ENCODE assay signal across 9 mouse cellular contexts in genomic region chr17:65770982-65771915, GRCm38 (mm10). TPM values are rescaled to one million over a fixed set of nuclear protein-coding genes. Genes with fewer than 3 reads are reported as not detected.
DNase-seq lines count a peak whose midpoint lies in the region; ATAC-seq and TF ChIP-seq lines count a peak whose summit lies in the region.
"Had no signal": no experiment of that assay in that cellular context is flagged by ENCODE, and none has a peak within 500 bp of the region (broad histone marks: within the 10 kb centered on the region; RNA-seq: fewer than 3 reads in every experiment).

No protein-coding gene starts in this region.

- H3K27ac ChIP-seq in gastrocnemius, adult 2 months, result peak overlapping the region; percentile 88
- peak overlapping the region; percentile 72 for H3K27ac ChIP-seq in forebrain, postnatal 0 days (ENCODE audit: low read depth, low read length)
- no peak overlapping the region for H3K27ac ChIP-seq in limb, embryonic 12.5 days

- no peak for ATAC-seq in forebrain, postnatal 0 days
- ATAC-seq in limb, embryonic 12.5 days (ENCODE audit: insufficient number of reproducible peaks, insufficient read depth, low FRiP score, low TSS enrichment, low read depth), result no peak
- ATAC-seq in monocyte, adult 5-6 weeks (replicated peaks; ENCODE audit: insufficient number of reproducible peaks, low FRiP score, low TSS enrichment, poor library complexity, severe bottlenecking), result 0 out of 2 replicates have a peak, but pooled peaks have one; percentile 16
- ATAC-seq in erythroid progenitor cell, adult 5-6 weeks (replicated peaks; ENCODE audit: low FRiP score, poor library complexity, severe bottlenecking), result no peak

- H3K36me3 ChIP-seq in E14TG2a.4 (ENCODE audit: insufficient read depth, low read length), result no peaks in the 10 kb centered on the region
- no peaks in the 10 kb centered on the region for H3K36me3 ChIP-seq in forebrain, postnatal 0 days (ENCODE audit: insufficient read depth)
- no peaks in the 10 kb centered on the region for H3K36me3 ChIP-seq in limb, embryonic 12.5 days

- 14% methylated on average over 17 of the region's 17 CpGs for WGBS in forebrain, postnatal 0 days
- WGBS in limb, embryonic 12.5 days, result 21% methylated on average over 17 of the region's 17 CpGs

- DNase-seq in gastrocnemius, adult 2 months, result peak; percentile 42
- DNase-seq in gastrocnemius, adult 18-20 months (ENCODE audit: low spot score), result no peak
- DNase-seq in forebrain, postnatal 0 days, result peak; percentile 39
- DNase-seq in retina, postnatal 1 day, result no peak

- H3K9me3 ChIP-seq in E14TG2a.4 (ENCODE audit: low read length), result no peaks in the 10 kb centered on the region
- H3K9me3 ChIP-seq in forebrain, postnatal 0 days (ENCODE audit: low read length), result no peaks in the 10 kb centered on the region
- no peaks in the 10 kb centered on the region for H3K9me3 ChIP-seq in limb, embryonic 12.5 days

- intact Hi-C loops in gastrocnemius, adult 2 months (cut with DNase I), result loop anchor here (5.0 kb wide), 2 partner anchors 64 to 159 kb away; partner anchors contain the start of gene Vapa

- TF ChIP-seq CTCF in gastrocnemius, adult 2 months (IDR thresholded peaks at IDR 0.05), result no peak
- no peak for TF ChIP-seq CTCF in E14TG2a.4 (conservative IDR thresholded peaks at IDR 0.05; ENCODE audit: low read length)
- no peak for TF ChIP-seq CTCF in forebrain, postnatal 0 days (IDR thresholded peaks at IDR 0.05; ENCODE audit: low read depth)

- peak overlapping the region; percentile 82 for H3K4me2 ChIP-seq in forebrain, postnatal 0 days (ENCODE audit: low read depth)
- peak overlapping the region; percentile 88 for H3K4me2 ChIP-seq in limb, embryonic 12.5 days

- H3K4me3 ChIP-seq in gastrocnemius, adult 2 months, result peak overlapping the region; percentile 94
- H3K4me3 ChIP-seq in E14TG2a.4 (replicated peaks; ENCODE audit: low read length), result peak overlapping the region; percentile 84
- H3K4me3 ChIP-seq in forebrain, postnatal 0 days (ENCODE audit: low read depth, low read length), result peak overlapping the region; percentile 79
- H3K4me3 ChIP-seq in limb, embryonic 12.5 days (replicated peaks), result peak overlapping the region; percentile 77

- H3K27me3 ChIP-seq in E14TG2a.4 (ENCODE audit: insufficient read depth, low read length), result peaks cover 28% of the 10 kb centered on the region
- H3K27me3 ChIP-seq in forebrain, postnatal 0 days (ENCODE audit: insufficient read depth, low read length), result no peaks in the 10 kb centered on the region
- peaks cover 5% of the 10 kb centered on the region; the same call in 1 of the 2 replicates for H3K27me3 ChIP-seq in limb, embryonic 12.5 days
- H3K27me3 ChIP-seq: Patski had no signal

- H3K9ac ChIP-seq in forebrain, postnatal 0 days, result peak overlapping the region; percentile 72; the same call in 1 of the 2 replicates
- peak overlapping the region; percentile 85 for H3K9ac ChIP-seq in limb, embryonic 12.5 days (replicated peaks)

- H3K4me1 ChIP-seq in E14TG2a.4 (replicated peaks; ENCODE audit: low read depth, low read length), result peaks cover 64% of the 10 kb centered on the region
- H3K4me1 ChIP-seq in forebrain, postnatal 0 days (ENCODE audit: insufficient read depth), result peaks cover 27% of the 10 kb centered on the region
- H3K4me1 ChIP-seq in limb, embryonic 12.5 days (replicated peaks), result peaks cover 32% of the 10 kb centered on the region

RNA-seq across cellular contexts. Expression of gene Rab31, which starts 1.3 kb away (rescaled TPM):
- total RNA-seq in gastrocnemius, adult 2 months (2021), result 1 to 10 TPM; 3.4 to 7.4 TPM
- total RNA-seq in gastrocnemius, adult 18-20 months (2021), result 1 to 10 TPM; 4.6 to 5.1 TPM
- total RNA-seq in forebrain, postnatal 0 days (2014; rRNA removed), result 92.8 and 110 TPM in 2 replicates
- 74.0 and 79.3 TPM in 2 replicates for polyA plus RNA-seq in forebrain, postnatal 0 days (2015; fragmentation: Nextera tagmentation; extraction: Ambion mirVana)
- 54.0 and 58.2 TPM in 2 replicates for polyA plus RNA-seq in limb, embryonic 12.5 days (2016; fragmentation: Nextera tagmentation; extraction: Ambion mirVana)
- 51.0 to 80.4 TPM (median 75.8 TPM) in 3 replicates for total RNA-seq in monocyte, adult 5-6 weeks (2017)
- 9.4 and 10.5 TPM in 2 replicates for total RNA-seq in erythroid progenitor cell, adult 5-6 weeks (2015; ENCODE audit: low replicate concordance)
- total RNA-seq in erythroid progenitor cell, adult 5-6 weeks (2017; ENCODE audit: low replicate concordance), result 7.3 and 11.9 TPM in 2 replicates

RNA-seq across cellular contexts. Expression of gene Ppp4r1, which starts 11.1 kb away (rescaled TPM):
- total RNA-seq in gastrocnemius, adult 2 months (2021), result 10 to 100 TPM; 24.8 to 30.3 TPM
- 10 to 100 TPM; 20.7 to 22.6 TPM for total RNA-seq in gastrocnemius, adult 18-20 months (2021)
- 51.0 and 59.2 TPM in 2 replicates for total RNA-seq in forebrain, postnatal 0 days (2014; rRNA removed)
- polyA plus RNA-seq in forebrain, postnatal 0 days (2015; fragmentation: Nextera tagmentation; extraction: Ambion mirVana), result 20.7 and 28.7 TPM in 2 replicates
- 61.7 and 63.9 TPM in 2 replicates for polyA plus RNA-seq in limb, embryonic 12.5 days (2016; fragmentation: Nextera tagmentation; extraction: Ambion mirVana)
- total RNA-seq in monocyte, adult 5-6 weeks (2017), result 81.9 to 108 TPM (median 105 TPM) in 3 replicates
- 24.7 and 37.5 TPM in 2 replicates for total RNA-seq in erythroid progenitor cell, adult 5-6 weeks (2015; ENCODE audit: low replicate concordance)
- total RNA-seq in erythroid progenitor cell, adult 5-6 weeks (2017; ENCODE audit: low replicate concordance), result 12.0 and 23.5 TPM in 2 replicates

Comparison
In these comparisons a context has a peak if more than half of its experiments do, and no peak if none do; other contexts are left out.
1. DNase-seq: peak in gastrocnemius, adult 2 months (single experiment) and forebrain, postnatal 0 days (single experiment); none in gastrocnemius, adult 18-20 months (single experiment) and retina, postnatal 1 day (single experiment).
2. Peak in every context shown above with its lines, with median percentiles within 50 percentile points of each other: H3K4me3 ChIP-seq.